Mouse (Mus musculus): ENCODE results near the gene Ankrd23.

Gene Ankrd23

DNA sequence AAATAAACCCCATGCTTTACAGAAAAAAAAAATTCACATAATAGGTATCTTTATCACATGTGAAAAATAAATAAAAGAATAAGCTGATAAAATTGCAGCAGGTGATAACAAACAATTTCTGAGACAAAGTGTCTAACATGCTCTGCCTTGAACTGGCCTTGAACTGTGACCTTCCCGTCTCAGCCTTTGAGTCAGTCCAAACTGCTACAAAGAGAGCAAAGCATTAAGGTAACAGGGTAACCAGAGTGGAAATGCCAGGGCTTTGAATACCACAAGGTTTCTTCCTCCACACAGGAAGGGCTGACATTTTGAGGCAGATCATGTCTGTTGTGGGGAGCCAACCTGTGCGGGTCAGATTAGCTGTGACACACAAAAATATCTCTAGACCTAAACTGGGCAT, 8.7 kb upstream of the Ankrd23 start:
- no peak for DNase-seq (ENCODE audit: low spot score)

GRCm38 (mm10) chr1:36542925-36543324, 6.2 kb upstream of the Ankrd23 start:
- no peak for DNase-seq (ENCODE audit: low spot score)

DNA sequence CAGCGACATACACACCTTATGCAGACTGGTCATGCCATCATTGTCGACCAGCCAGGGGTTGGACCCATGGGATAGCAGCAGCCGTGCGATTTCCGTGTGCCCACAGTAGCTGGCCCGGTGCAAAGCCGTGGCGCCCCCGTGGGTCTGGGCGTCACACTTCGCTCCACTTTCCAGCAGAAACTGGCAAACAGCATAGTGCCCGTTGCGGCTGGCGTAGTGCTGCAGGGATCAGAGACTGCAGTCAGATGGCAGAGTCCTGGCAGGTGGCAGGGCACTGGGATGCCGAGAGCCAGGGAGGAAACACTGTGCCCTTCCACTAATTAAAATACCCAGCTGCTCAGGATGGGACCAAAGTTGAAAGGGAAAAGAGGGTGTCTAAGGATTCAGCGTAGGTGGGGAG, 5.2 kb upstream of the Ankrd23 start:
- DNase-seq (ENCODE audit: low spot score): no peak

GRCm38 (mm10) chr1:36540807-36541206, 4.1 kb upstream of the Ankrd23 start:
- DNase-seq (ENCODE audit: low spot score): no peak

DNA sequence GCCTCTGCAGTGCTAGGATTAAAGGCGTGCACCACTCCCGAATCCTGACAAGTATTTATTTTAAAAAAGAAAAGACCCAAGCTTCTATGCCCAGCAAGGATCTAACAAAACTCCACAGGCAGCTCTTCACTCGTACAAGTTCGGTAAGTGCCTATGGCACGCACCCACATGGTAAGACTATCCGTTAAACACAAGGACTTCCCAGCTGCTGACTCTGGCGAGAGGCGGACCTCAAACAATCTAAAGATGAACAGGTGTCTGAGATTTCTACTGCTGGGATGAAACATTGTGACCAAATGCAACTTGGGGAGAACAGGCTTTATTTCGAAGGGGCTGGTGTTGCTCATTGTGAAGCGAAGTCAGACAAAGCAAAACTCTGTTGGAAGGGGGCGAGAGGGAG, 3.4 kb upstream of the Ankrd23 start:
- DNase-seq (ENCODE audit: low spot score): no peak

- no peak for DNase-seq (ENCODE audit: low spot score)
These were observed 2.5 kb upstream of the Ankrd23 start, which contains the start of gene Gm42417 for GRCm38 (mm10) chr1:36539186-36539585. TSS of gene Gm42417 (minus strand) at chr1:36539429.

DNA sequence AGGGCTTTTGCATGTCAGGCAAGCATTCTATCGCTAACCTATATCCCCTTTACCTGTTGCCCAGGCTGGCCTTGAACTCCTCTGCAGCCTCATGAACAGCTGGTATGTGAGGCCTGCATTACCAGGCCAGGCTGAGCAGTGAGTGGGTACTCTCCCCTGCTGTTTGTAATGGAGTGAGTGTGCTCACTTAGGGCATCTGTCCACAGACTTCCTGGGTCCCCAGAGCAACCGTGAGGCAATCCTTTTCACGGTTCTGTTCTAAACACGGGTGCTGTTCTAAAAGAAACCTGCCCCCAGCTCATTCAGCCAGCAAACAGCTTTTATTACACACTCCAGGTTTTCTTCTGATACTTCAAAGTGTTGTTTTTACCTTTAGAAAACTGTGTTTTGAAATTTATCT, 2.0 kb upstream of the Ankrd23 start:
- no peak for DNase-seq (ENCODE audit: low spot score)

DNA sequence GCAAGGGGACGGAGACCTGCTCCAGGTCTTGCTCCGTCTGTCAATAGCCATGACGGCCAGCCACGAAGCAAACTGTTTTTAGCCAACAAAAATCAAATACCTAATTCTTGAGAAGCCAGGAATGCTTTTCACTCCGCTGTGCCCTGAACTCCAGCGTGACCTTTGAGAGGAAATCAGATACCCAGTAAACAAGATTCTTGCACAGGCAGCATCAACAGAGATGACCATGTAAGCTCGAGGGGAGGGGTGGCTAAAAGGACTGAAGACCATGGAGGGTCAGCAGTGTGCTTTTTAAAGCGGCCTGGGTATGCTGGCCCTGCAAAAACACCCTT, 320 bp downstream of the Ankrd23 start:
- DNase-seq (ENCODE audit: low spot score): no peak

- no peak for DNase-seq (ENCODE audit: low spot score)
These were observed 946 bp downstream of the Ankrd23 start for GRCm38 (mm10) chr1:36535477-36536396.

DNA sequence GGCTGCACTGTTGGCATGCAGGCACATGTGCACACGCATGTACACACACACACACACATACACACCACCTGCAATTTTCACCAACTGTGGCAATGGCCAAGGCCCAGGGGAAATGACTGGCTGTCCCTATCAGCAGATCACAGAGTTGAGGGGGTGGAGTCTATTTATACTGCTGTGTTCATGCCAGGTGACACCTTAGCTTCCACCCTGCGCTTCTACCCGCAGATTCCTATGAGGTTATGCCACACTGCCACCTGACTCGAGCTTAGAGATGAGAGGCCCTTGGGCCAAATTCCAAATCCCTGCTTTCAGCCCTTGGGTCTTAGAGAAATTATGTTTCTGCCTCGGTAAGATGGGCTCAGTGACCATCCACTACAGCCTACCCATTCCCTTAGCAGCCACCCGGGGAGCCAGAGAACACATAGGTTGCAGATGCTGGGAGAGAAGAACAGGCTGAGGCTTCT, 2.1 kb downstream of the Ankrd23 start:
- no peak for DNase-seq (ENCODE audit: low spot score)

DNA sequence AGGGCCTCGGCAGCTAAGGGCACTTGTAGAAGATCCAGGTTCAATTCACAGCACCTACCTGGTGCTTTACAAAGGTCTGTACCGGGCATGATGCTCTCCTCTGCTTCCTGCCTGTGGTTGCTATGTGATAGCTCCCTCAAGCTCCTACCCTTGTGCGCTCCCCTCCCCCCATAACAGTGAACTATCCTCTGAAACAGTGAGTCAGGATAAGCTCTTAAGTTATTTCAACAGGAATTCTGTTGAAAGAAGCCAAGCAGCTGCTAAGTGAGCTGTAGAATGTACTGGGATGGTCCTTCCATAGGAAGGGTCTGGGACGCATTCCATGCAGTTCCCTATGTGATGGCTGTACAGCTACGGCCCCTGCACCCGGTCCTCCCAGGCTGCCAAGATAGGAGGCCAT, 3.1 kb downstream of the Ankrd23 start:
- DNase-seq (ENCODE audit: low spot score): no peak

DNA sequence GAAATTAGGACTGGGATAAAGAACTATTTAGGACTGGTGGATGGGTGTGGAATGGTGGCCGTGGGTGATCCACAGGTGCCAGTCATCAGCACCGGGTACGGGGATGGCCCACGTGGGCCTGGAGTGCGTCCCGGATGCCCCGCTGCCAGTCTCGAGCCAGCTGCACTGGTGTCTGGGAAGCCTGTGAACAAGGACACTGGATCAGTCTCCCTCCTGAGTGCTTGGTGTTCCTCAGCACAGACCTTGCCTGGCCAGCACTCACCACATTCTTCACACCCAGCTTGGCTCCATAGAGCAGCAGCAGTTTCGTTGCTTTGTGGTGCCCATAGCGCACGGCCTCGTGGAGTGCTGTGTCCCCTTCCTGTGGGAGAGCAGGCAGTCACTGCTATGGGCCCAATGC, 5.2 kb downstream of the Ankrd23 start:
- no peak for DNase-seq (ENCODE audit: low spot score)

- DNase-seq (ENCODE audit: low spot score): no peak
These were observed 5.7 kb downstream of the Ankrd23 start for GRCm38 (mm10) chr1:36530962-36531361.

GRCm38 (mm10) chr1:36530485-36530884, 6.2 kb downstream of the Ankrd23 start:
- no peak for DNase-seq (ENCODE audit: low spot score)

DNA sequence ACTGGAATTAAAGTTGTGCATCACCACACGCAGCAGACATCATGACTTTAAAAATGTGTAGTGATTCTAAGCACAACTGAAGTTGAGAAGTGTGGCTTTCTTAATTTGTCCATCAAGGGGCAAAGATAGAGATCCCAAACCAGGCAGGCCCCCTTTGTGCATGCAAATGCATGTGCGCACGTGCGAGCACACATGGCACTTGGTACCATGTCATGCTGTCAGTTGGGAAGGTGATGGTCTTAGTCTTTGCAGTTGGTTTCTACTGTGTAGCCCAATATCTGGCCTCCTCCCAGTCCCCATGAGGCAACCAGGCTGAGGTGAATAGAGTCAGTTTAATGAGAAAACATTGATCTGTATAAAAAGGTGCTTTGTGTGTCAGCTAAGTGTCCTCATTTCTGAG, 6.8 kb downstream of the Ankrd23 start:
- no peak for DNase-seq (ENCODE audit: low spot score)

DNA sequence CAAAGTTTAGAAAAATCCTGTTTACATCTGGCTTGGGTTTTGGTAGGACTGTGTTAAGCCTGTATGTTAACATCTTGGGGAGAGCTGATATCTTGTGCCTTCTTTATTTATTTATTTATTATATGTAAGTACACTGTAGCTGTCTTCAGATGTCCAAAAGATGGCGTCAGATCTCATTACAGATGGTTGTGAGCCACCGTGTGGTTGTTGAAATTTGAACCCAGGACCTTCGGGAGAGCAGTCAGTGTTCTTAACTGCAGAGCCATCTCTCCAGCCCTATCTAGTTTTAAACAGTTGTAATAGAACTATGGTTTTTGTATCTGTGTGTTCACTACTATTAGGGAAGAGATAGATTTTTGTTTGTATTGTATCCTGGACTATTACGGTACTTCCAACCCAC, 7.4 kb downstream of the Ankrd23 start:
- DNase-seq (ENCODE audit: low spot score): no peak

DNA sequence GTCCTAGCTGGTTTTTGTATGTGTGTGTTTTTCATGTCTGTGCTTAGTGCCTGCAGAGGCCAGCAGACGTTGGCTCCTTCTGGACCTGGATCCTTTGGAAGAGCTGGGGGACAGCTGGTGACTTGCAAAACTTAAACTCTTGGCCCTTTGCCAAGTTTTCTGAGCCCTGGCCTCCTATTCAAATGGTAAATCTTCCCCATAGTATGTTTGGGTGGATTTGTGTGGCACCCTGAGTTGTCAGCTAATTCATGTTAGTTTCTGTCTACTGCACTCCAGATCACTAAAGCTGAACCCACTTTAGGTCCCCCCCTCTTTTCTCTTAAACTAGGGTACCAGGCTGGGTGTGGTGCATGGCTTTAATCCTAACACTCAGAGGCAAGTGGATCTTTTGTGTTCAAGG, 8.3 kb downstream of the Ankrd23 start:
- no peak for DNase-seq (ENCODE audit: low spot score)

DNA sequence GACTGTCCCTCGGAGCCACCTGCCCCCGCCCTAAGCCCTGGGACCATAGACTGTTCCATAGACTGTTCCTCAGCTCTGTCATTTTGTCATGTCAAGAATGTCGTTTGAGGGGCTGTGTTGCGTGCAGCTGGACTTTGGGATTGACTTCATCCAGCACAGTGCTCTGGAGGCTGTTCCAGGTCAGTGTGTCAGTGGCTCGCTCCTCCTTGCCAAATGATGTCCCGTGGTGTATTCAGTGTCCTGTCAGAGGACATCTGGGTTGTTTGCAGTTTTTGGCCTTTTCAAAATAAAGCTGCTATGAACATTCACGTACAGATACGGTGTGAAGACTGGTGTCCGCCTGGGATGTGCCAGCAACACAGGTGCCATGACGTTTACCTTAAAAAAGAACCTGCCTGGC, 9.8 kb downstream of the Ankrd23 start:
- no peak for DNase-seq (ENCODE audit: low spot score)

DNA sequence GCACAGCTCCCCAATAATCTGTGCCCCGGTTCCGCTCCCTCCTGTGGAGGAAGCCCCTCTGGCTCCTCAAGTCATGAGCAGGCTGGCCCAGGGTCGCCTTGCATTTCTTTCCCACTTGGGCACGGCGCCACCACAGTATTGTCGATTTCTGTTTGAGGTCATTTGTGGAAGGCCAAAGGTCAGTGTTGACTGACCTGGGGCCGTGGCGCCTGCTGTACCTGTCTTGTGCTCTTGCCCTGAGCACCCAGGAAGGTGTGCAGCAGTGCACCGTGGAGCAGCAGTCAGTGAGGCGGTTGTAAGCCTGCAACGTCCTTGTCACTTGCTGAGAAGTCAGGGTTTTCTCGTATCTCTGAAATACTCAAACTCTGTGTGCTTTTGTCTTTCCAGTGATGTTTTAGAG, 10.9 kb downstream of the Ankrd23 start:
- DNase-seq (ENCODE audit: low spot score): no peak

- DNase-seq (ENCODE audit: low spot score): no peak
These were observed 12.6 kb downstream of the Ankrd23 start for GRCm38 (mm10) chr1:36524058-36524457.

DNA sequence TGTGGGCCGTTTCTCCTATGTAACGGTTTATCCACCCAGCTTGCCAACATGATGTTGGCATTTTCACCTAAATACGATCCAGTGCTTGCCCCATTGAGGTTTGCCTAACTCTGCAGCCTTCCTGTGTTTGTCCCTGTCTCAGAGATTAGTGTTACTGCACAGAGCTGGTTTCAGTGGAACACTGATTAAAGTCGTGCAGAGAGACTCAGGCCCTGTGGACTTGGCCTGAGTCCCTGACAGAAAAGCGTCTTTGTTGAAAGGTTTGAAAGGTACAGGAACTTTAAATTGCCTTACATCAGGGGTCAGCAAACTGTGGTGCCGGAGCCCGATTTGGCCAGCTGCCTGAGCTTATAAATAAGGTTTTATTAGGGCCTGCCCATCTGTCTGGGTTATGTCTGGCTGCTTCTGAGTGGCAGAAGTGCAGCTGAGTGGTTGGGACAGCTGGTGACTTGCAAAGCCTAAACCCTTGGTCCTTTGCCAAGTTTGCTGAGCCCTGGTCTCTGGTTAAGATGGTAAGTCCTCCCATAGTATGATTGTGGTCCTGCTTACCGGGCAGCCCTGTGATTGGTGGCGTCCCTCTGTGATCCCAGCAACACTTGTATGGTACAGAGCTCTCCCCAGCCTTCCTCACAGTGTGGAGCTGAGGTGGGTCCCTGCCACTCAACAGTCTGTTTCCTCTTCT, 13.2 kb downstream of the Ankrd23 start:
- DNase-seq (ENCODE audit: low spot score): no peak

- DNase-seq (ENCODE audit: low spot score): no peak
These were observed 14.5 kb downstream of the Ankrd23 start for GRCm38 (mm10) chr1:36522210-36522609.

DNA sequence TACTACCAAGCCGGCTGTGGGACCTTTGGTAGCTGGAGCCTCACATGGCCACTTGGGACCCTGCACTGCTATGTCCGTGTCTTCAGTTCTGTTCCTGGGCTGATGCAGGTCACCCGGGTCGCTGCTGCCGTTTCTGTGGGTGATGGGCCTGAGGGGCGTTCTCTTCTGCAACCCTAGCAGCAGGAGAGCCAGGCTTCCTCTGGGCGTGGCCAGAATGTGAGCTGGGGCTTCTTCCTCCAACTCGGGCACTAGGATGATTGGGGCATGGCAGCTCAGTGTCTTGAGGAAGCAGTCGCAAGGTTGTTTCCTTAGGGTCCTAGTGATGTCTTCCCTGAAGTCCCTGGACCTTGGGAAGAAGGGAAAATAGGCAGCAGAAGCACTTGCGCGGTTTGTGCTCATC, 17.1 kb downstream of the Ankrd23 start:
- DNase-seq (ENCODE audit: low spot score): no peak

DNA sequence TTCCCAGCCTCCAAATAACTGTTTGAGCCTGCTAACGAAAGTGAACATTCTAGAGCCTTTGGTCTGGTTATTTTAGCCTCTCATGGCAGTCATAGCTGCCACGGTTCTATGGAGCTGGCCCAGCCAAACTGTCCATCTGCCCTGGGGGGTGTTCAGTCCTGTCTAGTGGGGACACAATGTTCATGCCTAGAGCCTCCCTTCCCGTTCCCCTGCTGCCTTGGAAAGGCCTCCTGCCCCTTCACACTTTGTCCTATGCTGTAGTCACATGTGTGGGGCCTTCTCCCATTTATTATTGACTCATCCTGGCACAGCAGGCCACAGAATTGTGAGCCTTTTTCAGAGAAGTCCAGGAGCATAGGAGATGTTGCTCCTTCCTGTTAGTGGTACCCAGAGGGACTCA, 18.4 kb downstream of the Ankrd23 start:
- DNase-seq (ENCODE audit: low spot score): no peak

Measured in ovary, postnatal 10 days (tissue).